Mouse (Mus musculus): ENCODE results near the gene Glul. TPM values are rescaled to one million over a fixed set of nuclear protein-coding genes. Genes with fewer than 3 reads are reported as not detected.

The Glul gene
- total RNA-seq, 2 experiments from 2014 or later = 232 to 471 TPM

DNA sequence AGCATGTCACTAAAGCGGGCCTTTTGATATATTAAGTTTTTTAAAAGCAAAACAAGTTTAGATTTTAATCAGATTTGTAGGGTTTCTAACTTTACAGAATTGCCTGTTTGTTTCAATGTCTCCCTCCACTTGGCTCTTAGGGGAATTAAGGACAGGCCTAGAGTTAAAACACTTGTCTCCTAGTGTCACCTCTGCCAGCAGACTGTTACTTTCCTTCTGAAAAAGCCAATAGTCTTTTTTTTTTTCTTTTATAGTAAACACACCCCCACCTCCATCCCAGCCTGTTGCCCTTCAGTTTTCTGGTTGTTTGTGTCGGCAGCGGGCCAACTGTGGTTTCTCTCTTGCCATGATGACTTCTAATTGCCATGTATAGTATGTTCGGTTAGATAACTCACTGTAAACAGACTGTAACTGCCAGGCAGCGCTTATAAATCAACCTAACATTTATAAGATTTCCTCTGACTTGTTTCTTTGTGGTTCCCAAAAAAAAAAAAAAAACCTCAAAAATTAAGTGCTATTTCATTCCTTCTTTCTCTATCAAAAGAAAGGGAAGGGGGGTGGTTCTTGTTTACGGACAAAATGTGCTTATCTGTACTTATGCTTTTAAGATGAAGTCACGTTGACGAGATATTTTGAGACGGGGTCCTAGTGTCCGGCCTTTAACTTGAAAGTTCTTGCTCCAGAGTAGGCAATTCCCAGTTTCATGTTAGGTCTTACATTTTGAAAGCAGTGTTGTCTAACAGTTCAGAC, 9.6 kb downstream of the Glul start:
- no peak for DNase-seq

DNA sequence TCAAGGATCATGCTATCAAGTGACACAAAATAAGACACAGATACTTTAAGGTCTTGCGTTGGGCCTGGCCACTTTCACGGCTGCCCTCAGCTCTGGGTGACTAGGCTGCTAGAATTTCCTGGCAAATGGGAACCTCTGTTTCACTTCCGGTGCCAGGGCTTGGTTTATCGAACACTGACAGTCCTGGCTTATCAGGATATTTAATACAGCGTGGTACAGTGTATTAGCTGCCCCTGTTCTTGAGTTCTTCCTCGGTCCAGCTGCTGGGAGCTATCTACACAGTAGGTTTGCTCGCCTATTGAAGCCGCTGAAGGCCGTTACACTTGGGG, 10.2 kb downstream of the Glul start:
- no peak for DNase-seq

GRCm38 (mm10) chr1:153910423-153910822, 10.7 kb downstream of the Glul start:
- no peak for DNase-seq

DNA sequence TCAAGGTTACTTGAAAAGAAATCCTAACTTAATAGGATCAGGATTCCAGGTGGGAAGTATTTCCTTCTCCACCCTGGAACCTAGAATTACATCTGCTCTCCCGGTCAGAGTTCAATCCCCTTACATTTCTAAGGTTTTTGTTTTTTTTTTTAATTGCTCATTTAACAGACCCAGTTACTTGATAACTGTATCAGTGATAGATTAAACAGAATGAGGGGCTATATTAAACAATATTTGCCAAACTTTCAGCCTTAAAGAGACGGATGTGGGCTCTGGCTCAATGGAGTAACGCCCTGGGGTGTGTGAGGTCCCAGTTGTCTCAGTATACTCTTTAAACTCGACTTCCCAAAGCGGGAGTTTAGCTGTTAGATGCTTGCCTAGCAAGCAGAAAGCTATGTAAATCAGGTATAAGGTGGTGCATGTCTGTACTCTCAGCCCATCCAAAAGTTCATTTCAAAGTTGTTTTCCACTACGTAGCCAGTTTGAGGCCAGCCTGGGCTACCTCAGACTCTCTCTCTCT, 11.6 kb downstream of the Glul start:
- no peak for DNase-seq

DNA sequence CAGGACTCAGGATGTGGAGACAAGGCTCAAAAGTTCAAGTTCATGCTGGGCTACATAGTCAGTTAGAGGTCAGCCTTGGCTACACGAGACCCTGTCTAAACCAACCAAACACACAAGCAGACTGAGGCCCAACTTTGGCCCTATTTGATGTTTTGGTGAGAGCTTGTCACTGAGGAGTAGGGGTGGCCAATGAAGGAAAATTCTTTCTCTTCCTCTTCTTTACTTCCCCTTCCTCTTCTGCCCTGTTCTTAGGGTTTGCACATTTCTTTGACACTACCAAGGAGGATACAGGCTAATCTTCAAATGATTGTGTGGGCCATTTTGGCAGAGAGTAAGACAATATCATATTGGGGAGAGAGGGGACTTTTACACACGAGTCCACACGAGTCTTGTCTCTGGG, 14.1 kb downstream of the Glul start:
- no peak for DNase-seq

DNA sequence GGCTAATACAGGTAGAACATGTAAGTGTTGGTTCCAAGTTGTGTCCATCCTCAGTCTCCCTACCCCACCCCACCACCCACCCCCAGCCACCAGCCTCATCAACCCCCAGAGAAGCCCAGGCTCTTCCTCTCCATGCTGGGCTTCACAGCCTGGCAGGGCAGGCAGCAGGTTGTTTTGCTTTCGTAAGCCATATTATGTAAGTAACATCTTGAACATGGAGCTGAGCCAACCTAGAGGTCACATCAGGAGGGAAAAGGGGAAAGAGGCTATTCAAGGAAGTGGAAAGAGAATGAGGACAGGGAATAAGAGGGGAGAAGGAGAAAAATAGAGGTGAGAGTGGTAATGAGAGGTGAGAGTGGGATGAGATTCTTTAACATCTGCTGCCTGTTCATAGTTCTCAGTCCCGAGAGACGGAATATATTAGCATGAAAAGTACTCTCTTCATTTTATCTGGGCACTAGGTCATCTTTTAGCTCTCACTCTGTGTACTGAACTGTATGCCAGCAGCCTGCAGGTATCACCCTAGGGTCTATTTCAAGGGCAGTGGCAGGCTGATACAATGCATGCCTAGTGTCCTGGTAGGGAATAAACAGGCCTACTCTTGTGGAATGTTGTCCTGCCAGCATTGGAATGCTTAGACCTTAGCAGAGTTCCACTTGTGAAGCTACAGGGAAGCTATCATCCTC, 18.9 kb downstream of the Glul start:
- no peak for DNase-seq

- no peak for DNase-seq
Observed at GRCm38 (mm10) chr1:153921642-153922041, 21.9 kb downstream of the Glul start.

- DNase-seq = peak; percentile 92
Observed at GRCm38 (mm10) chr1:153922571-153923021, 22.9 kb downstream of the Glul start.

DNA sequence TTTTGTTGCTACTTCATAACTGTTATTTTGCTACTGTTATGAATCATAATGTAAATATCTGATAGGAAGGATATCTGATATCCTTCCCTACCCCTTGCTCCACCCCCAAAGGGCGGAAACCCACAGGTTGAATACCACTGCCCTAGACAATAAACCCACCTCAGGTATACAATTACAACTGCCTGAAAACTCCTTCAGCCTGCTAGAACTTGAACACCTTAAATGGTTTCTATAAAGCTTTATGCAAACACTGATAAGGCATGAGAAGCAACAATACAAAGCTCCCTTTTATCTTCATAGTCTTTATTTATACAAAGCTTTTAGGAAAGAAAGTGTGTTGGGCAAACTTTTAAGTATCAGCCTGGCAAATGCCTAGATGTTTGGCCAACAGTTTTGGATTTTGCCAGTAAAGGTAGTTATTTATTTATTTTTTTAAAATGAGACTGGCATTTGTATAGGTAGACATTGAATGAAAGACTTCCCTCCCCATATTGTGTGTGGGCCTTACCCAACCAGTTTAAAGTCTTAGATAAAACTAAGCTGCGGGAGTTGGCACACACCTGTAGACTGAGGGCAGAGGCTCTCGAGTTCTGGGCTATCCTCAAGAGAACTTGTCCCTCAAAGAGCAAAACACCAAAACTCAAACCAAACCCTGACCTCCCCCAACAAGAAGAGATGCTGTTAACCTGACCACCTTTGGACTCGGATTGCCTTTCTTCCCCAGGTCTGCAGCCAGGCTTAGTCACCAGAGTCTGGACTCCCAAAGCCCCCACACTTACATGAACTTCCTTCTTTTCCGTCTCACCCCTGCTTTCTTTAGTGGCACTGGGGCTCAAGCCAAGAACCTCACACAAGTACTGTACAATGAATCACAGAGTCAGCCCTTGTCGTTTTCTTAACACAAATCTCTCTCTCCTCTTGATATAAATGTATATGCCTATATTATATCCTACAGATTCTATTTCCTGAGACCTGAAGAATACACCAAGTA, 24.9 kb downstream of the Glul start:
- no peak for DNase-seq

- DNase-seq = no peak
Observed at GRCm38 (mm10) chr1:153930431-153930830, 30.7 kb downstream of the Glul start.

GRCm38 (mm10) chr1:153933772-153934171, 34.0 kb downstream of the Glul start:
- DNase-seq = no peak

GRCm38 (mm10) chr1:153935844-153936380, 36.2 kb downstream of the Glul start:
- no peak for DNase-seq

GRCm38 (mm10) chr1:153937025-153937424, 37.3 kb downstream of the Glul start:
- DNase-seq = no peak

DNA sequence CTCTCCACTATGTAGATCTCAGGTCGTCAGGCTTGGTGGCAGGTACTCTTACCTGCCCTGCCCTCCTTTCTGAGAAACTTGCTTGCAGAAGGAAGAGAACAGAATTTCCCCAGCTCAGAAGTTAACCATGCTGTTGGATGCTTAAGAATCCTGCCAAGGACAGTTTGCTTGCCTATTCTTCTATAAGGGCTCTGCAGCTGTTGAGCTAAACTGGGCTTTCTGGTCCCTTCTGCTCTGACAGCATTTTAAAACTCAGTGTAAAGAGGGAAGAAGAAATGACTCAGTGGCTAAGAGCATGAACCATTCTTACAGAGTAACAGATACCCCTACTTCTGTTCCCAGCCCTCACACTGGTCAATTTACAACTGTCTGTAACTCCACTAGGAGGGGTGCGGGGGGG, 41.2 kb downstream of the Glul start:
- no peak for DNase-seq

DNA sequence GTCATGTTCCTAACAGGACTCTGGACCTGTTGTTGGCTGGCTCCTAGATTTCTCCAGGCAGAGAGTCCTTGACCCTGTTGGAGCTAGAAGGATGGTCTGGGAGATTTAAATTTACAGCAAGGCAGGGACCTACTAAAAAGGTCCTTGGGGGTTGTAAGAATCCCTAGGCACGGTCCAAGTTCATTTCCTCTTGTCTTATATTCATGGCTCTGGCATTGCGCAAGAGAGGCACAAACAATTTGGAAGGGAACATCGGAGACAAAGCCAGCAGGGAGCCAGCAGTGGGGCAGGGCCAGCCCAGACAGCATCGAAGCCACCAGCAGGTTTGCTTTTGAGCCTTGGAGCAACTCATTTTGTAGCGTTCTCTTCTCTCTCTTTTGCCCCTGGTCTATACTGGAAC, 45.4 kb downstream of the Glul start:
- DNase-seq = no peak

- no peak for DNase-seq
Observed at GRCm38 (mm10) chr1:153946971-153947370, 47.2 kb downstream of the Glul start.

- DNase-seq = no peak
Observed at GRCm38 (mm10) chr1:153947837-153948236, 48.1 kb downstream of the Glul start.

DNA sequence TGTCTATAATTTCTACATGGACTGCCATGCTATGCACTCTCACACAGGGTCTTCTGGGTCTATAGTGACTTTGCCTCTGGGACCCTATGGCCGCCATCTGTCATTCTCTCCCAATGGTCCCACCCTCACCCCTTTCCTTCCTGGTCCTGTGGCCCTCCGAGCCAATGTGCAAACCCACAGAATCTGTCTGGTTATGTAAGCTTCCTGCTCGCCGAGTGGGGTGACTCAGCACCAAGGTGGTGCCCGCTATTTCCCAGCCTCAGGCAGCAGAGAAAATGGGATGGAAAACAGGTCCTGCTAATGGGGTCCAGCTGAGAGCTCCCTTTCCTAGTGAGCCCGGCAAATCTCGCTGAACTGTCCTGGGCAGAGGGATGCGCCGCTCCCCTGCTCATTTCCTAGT, 53.5 kb downstream of the Glul start:
- DNase-seq = no peak

GRCm38 (mm10) chr1:153953797-153954196, 54.1 kb downstream of the Glul start:
- DNase-seq = no peak

- DNase-seq = no peak
Observed at GRCm38 (mm10) chr1:153957850-153958249, 58.1 kb downstream of the Glul start.

Data from gastrocnemius, postnatal 25 days (tissue).